Mouse (Mus musculus): ENCODE data around the gene Nudt4. TPM values are rescaled to one million over a fixed set of nuclear protein-coding genes. Genes with fewer than 3 reads are reported as not detected.

The Nudt4 gene
- total and polyA plus RNA-seq, 3 experiments, result 21.1 to 35.7 TPM; not detected in 1

GRCm38 (mm10) chr10:95503443-95504235 is 60.3 kb downstream of the Nudt4 start:
- Histone ChIP-seq H3K4me1 (ENCODE audit: control insufficient read depth in 1 of 2, insufficient read depth in 2 of 2, low read length in 2 of 2) (peaks cover 8 to 16% of the 10 kb centered on the region in 2 experiments), H3K9ac (ENCODE audit: control insufficient read depth, low read depth, low read length, poor library complexity, severe bottlenecking) (peak overlapping the region; percentile 65), H3K27me3 (ENCODE audit: control insufficient read depth in 1 of 2, insufficient read depth in 2 of 2, low read length in 2 of 2) (no peaks in the 10 kb centered on the region), H3K36me3 (ENCODE audit: control insufficient read depth in 1 of 2, insufficient read depth in 2 of 2, low read length in 2 of 2) (peaks cover 0 to 28% of the 10 kb centered on the region in 2 experiments; a peak in 2 of 4 replicates), H3K27ac (ENCODE audit: control insufficient read depth, low read depth, low read length) (peak overlapping the region; percentile 39; the same call in 1 of the 2 replicates), H3K4me3 (ENCODE audit: control insufficient read depth in 1 of 2, insufficient read depth in 1 of 2, low read depth in 2 of 2, low read length in 2 of 2) (peak overlapping the region; percentile 59 to 80), H3K79me2 (ENCODE audit: control insufficient read depth, insufficient read depth, low read length, poor library complexity) (peaks cover 19% of the 10 kb centered on the region), H3K9me3 (replicated peaks; ENCODE audit: insufficient read depth, low read length) (no peaks in the 10 kb centered on the region)
- peak; percentile 75 for DNase-seq (ENCODE audit: low read depth, low spot score)
- no peak for TF ChIP-seq MYB (IDR thresholded peaks at IDR 0.05; ENCODE audit: low read depth, low read length)
- TF ChIP-seq POLR2AphosphoS5 (IDR thresholded peaks at IDR 0.05; ENCODE audit: borderline replicate concordance, low read depth, low read length), result no peak
- no peak for TF ChIP-seq TAL1 (IDR thresholded peaks at IDR 0.05; ENCODE audit: low read length)
- TF ChIP-seq CTCF (IDR thresholded peaks at IDR 0.05 in 2 of 3, conservative IDR thresholded peaks at IDR 0.05 in 1 of 3; ENCODE audit: control insufficient read depth in 1 of 3, insufficient read depth in 1 of 3, low read depth in 2 of 3, low read length in 3 of 3, poor library complexity in 1 of 3, severe bottlenecking in 1 of 3), result no peak
- TF ChIP-seq CHD2 (IDR thresholded peaks at IDR 0.05; ENCODE audit: low read length), result no peak
- TF ChIP-seq UBTF (IDR thresholded peaks at IDR 0.05; ENCODE audit: borderline replicate concordance, insufficient read depth, low read depth, low read length), result no peak
- TF ChIP-seq SIN3A (IDR thresholded peaks at IDR 0.05; ENCODE audit: low read length), result 0 out of 2 replicates have a peak, but pooled peaks have one; percentile 35
- TF ChIP-seq MXI1 (IDR thresholded peaks at IDR 0.05; ENCODE audit: low read depth, low read length), result peak; percentile 48; the same call in 1 of the 2 replicates
- no peak for TF ChIP-seq JUND (IDR thresholded peaks at IDR 0.05; ENCODE audit: low read depth, low read length)
- TF ChIP-seq ELF1 (IDR thresholded peaks at IDR 0.05; ENCODE audit: low read depth, low read length), result no peak
- no peak for TF ChIP-seq E2F4 (IDR thresholded peaks at IDR 0.05; ENCODE audit: borderline replicate concordance, low read depth, low read length)
- peak; percentile 78 for TF ChIP-seq TBP (IDR thresholded peaks at IDR 0.05; ENCODE audit: low read depth, low read length)
- no peak for TF ChIP-seq EP300 (IDR thresholded peaks at IDR 0.05; ENCODE audit: low read depth in 1 of 2, low read length in 2 of 2)
- TF ChIP-seq MYC (IDR thresholded peaks at IDR 0.05; ENCODE audit: low read depth, low read length), result 0 out of 2 replicates have a peak, but pooled peaks have one; percentile 42
- TF ChIP-seq TCF12 (IDR thresholded peaks at IDR 0.05; ENCODE audit: low read depth, low read length), result peak; percentile 22; the same call in 1 of the 2 replicates
- TF ChIP-seq MAZ (IDR thresholded peaks at IDR 0.05; ENCODE audit: low read depth, low read length), result no peak
- 0 out of 2 replicates have a peak, but pooled peaks have one; percentile 10 for TF ChIP-seq GATA1 (IDR thresholded peaks at IDR 0.05; ENCODE audit: low read depth, low read length)
- TF ChIP-seq RAD21 (IDR thresholded peaks at IDR 0.05; ENCODE audit: low read depth, low read length), result no peak
- no peak for TF ChIP-seq BHLHE40 (IDR thresholded peaks at IDR 0.05; ENCODE audit: borderline replicate concordance, low read depth, low read length)
- peak in 1 of 2 experiments; percentile 75; a peak in 2 of 4 replicates for TF ChIP-seq POLR2A (IDR thresholded peaks at IDR 0.05; ENCODE audit: control insufficient read depth in 1 of 2, insufficient read depth in 1 of 2, low read depth in 1 of 2, low read length in 2 of 2, poor library complexity in 1 of 2)
- TF ChIP-seq NELFE (IDR thresholded peaks at IDR 0.05; ENCODE audit: low read depth, low read length), result peak; percentile 68
- peak; percentile 73 for TF ChIP-seq USF1 (IDR thresholded peaks at IDR 0.05; ENCODE audit: low read depth, low read length)
- TF ChIP-seq ZMIZ1 (IDR thresholded peaks at IDR 0.05; ENCODE audit: low read depth, low read length), result peak; percentile 62; the same call in 1 of the 2 replicates
- TF ChIP-seq RCOR1 (IDR thresholded peaks at IDR 0.05; ENCODE audit: low read depth, low read length), result no peak; the same call in 1 of the 2 replicates
- TF ChIP-seq ZKSCAN1 (IDR thresholded peaks at IDR 0.05; ENCODE audit: low read depth, low read length), result no peak
- no peak for TF ChIP-seq KAT2A (conservative IDR thresholded peaks at IDR 0.05; ENCODE audit: low read depth, low read length)
- TF ChIP-seq USF2 (IDR thresholded peaks at IDR 0.05; ENCODE audit: borderline replicate concordance in 1 of 2, insufficient read depth in 1 of 2, low read depth in 1 of 2, low read length in 2 of 2), result no peak
- peak; percentile 33; the same call in 1 of the 2 replicates for TF ChIP-seq POLR2AphosphoS2 (IDR thresholded peaks at IDR 0.05; ENCODE audit: low read length)
- no peak for TF ChIP-seq SMC3 (IDR thresholded peaks at IDR 0.05; ENCODE audit: low read depth, low read length)
- TF ChIP-seq ZC3H11A (IDR thresholded peaks at IDR 0.05; ENCODE audit: low read depth, low read length), result no peak
- TF ChIP-seq HCFC1 (IDR thresholded peaks at IDR 0.05; ENCODE audit: low read depth, low read length), result no peak; the same call in 1 of the 2 replicates
- no peak for TF ChIP-seq GABPA (IDR thresholded peaks at IDR 0.05; ENCODE audit: low read depth, low read length)
- TF ChIP-seq ZNF384 (IDR thresholded peaks at IDR 0.05; ENCODE audit: low read depth, low read length), result peak; percentile 81
- no peak for TF ChIP-seq MEF2A (IDR thresholded peaks at IDR 0.05; ENCODE audit: extremely low read depth, insufficient replicate concordance, low read depth, low read length, poor library complexity, severe bottlenecking)
- no peak for TF ChIP-seq MAFK (IDR thresholded peaks at IDR 0.05; ENCODE audit: borderline replicate concordance, low read depth, low read length)

All from MEL (cell line).